Mouse (Mus musculus) liver (tissue): ENCODE data around the gene Strn3.
A peak's percentile ranks its signal among the peaks of the same experiment; 100 is the strongest.
"Not testable (repeated sequence)": the region's sequence is repeated elsewhere in the genome, so short reads cannot be mapped to it uniquely, and the experiment has no call there.

ENCODE experiments used
- DNase-seq: peaks from one replicate; pipeline ENCODE4 v3.0.0-alpha.2; 2020; ENCODE audit warnings: mixed read lengths

Strn3 gene

GRCm38 (mm10) chr12:51692870-51693269, 1.2 kb upstream of the Strn3 start:
- DNase-seq: peak; percentile 35

GRCm38 (mm10) chr12:51690893-51691844, 528 bp downstream of the Strn3 start, which contains the start of gene Ap4s1:
Gene Ap4s1 (plus strand): TSS chr12:51691033.
- peak; percentile 83 for DNase-seq

- DNase-seq: no peak
Observed at GRCm38 (mm10) chr12:51688546-51688945, 3.2 kb downstream of the Strn3 start.

- DNase-seq: no peak
Observed at GRCm38 (mm10) chr12:51678844-51679243, 12.9 kb downstream of the Strn3 start.

GRCm38 (mm10) chr12:51676442-51676841, 15.3 kb downstream of the Strn3 start:
- DNase-seq: no peak

- DNase-seq: no peak
Observed at GRCm38 (mm10) chr12:51673270-51673669, 18.4 kb downstream of the Strn3 start.

GRCm38 (mm10) chr12:51671231-51671891, 20.3 kb downstream of the Strn3 start:
- DNase-seq: no peak

- no peak for DNase-seq
Observed at GRCm38 (mm10) chr12:51666708-51667430, 24.8 kb downstream of the Strn3 start.

GRCm38 (mm10) chr12:51663908-51664307, 27.8 kb downstream of the Strn3 start:
- DNase-seq: no peak

GRCm38 (mm10) chr12:51663011-51663410, 28.7 kb downstream of the Strn3 start:
- DNase-seq: no peak

GRCm38 (mm10) chr12:51655944-51656465, 35.7 kb downstream of the Strn3 start:
- no peak for DNase-seq

GRCm38 (mm10) chr12:51649401-51649800, 42.3 kb downstream of the Strn3 start:
- not testable (repeated sequence) for DNase-seq

- peak; percentile 34 for DNase-seq
Observed at GRCm38 (mm10) chr12:51641871-51642270, 49.8 kb downstream of the Strn3 start.

- DNase-seq: no peak
Observed at GRCm38 (mm10) chr12:51636689-51637470, 54.8 kb downstream of the Strn3 start.

- DNase-seq: no peak
Observed at GRCm38 (mm10) chr12:51636260-51636659, 55.4 kb downstream of the Strn3 start.

GRCm38 (mm10) chr12:51633481-51633880, 58.2 kb downstream of the Strn3 start:
- no peak for DNase-seq

- DNase-seq: no peak
Observed at GRCm38 (mm10) chr12:51623366-51623694, 68.4 kb downstream of the Strn3 start.

GRCm38 (mm10) chr12:51622670-51623365, 68.9 kb downstream of the Strn3 start:
- no peak for DNase-seq

GRCm38 (mm10) chr12:51621161-51621560, 70.5 kb downstream of the Strn3 start:
- DNase-seq: no peak

- DNase-seq: no peak
Observed at GRCm38 (mm10) chr12:51620572-51620971, 71.1 kb downstream of the Strn3 start.

- no peak for DNase-seq
Observed at GRCm38 (mm10) chr12:51612361-51612760, 79.3 kb downstream of the Strn3 start.

GRCm38 (mm10) chr12:51606138-51606537, 85.6 kb downstream of the Strn3 start:
- no peak for DNase-seq
